Mouse (Mus musculus): ENCODE results near the gene Wdr95. TPM values are rescaled to one million over a fixed set of nuclear protein-coding genes. Genes with fewer than 3 reads are reported as not detected.

Gene Wdr95
- polyA plus RNA-seq, 1 experiment from 2014 or later, result 0.36 TPM

DNA sequence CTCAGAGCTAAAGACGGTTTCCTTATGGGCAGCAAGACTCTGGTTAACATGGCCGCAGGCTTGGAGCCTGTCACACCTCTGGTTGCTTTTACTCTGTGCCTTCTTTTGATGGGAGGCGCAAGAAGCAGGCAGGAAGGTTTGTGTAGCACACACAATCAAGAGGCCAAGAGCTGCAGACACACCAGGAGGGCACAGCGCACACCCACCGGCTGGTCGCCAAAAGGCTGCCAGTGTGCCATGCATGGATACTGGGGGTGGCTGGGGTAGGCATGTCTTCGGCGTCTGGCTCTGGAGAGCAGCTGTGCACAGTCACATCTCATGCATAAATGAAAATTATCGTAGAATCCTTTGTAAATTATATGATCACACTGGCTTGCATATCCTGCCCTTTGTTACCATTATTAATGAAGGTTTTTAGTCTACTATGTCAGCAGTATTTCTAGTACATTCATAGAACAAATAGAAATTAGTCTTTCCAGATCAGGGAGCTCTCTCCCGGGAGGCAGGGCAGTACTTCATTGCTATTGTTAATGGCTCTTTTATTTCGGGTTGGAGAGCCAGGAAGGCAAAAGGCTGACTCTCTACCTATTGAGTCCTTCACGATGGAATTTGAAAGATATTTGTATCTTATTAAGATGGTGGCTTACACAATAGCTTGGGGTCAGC is 31.9 kb upstream of the Wdr95 start:
- Histone ChIP-seq H3K27ac (peak overlapping the region; percentile 89), H3K4me2 (replicated peaks) (no peak overlapping the region), H3K4me3 (replicated peaks; ENCODE audit: low read length) (no peak overlapping the region), H3K9ac (no peak overlapping the region), H3K4me1 (replicated peaks; ENCODE audit: control insufficient read depth, insufficient read depth, low read length) (peaks cover 27% of the 10 kb centered on the region), H3K27me3 (ENCODE audit: control insufficient read depth, insufficient read depth, low read length) (no peaks in the 10 kb centered on the region), H3K36me3 (replicated peaks; ENCODE audit: control insufficient read depth, insufficient read depth) (no peaks in the 10 kb centered on the region), H3K9me3 (ENCODE audit: control insufficient read depth, low read length) (no peaks in the 10 kb centered on the region)
- DNase-seq (ENCODE audit: low spot score) (peak; percentile 42), ATAC-seq (ENCODE audit: low FRiP score) (peak; percentile 53)
- WGBS, result 24% methylated on average over 12 of the region's 12 CpGs

DNA sequence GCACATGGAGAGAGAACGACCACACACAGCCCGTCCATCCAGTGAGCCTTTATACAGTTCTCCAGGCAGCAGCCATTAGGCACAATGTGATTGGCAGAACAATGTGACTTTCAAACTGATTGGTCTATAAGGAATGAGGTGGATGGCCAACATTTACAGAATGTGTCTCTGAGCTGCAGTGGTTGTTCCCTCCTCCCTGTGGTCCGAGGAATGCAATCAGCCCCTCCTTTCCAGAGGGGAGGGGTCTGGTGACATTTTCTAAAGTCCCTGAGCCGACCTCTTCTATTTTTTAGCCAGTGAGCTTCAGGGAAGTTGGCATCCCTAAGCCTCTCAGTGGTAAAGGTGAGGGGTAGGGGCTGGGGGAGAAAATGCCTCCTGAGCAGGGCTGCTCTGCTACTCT is 28.5 kb upstream of the Wdr95 start:
- DNase-seq (ENCODE audit: low spot score) (no peak), ATAC-seq (ENCODE audit: low FRiP score) (no peak)
- H3K4me3 ChIP-seq (replicated peaks; ENCODE audit: low read length), result no peak overlapping the region
- no peaks in the 10 kb centered on the region for H3K27me3 ChIP-seq (ENCODE audit: control insufficient read depth, insufficient read depth, low read length)
- H3K9me3 ChIP-seq (ENCODE audit: control insufficient read depth, low read length), result no peaks in the 10 kb centered on the region
- H3K27ac ChIP-seq, result no peak overlapping the region
- H3K4me2 ChIP-seq (replicated peaks), result no peak overlapping the region
- H3K4me1 ChIP-seq (replicated peaks; ENCODE audit: control insufficient read depth, insufficient read depth, low read length), result peaks cover 37% of the 10 kb centered on the region
- H3K36me3 ChIP-seq (replicated peaks; ENCODE audit: control insufficient read depth, insufficient read depth), result no peaks in the 10 kb centered on the region
- H3K9ac ChIP-seq, result no peak overlapping the region
- 48% methylated on average over 4 of the region's 4 CpGs for WGBS

DNA sequence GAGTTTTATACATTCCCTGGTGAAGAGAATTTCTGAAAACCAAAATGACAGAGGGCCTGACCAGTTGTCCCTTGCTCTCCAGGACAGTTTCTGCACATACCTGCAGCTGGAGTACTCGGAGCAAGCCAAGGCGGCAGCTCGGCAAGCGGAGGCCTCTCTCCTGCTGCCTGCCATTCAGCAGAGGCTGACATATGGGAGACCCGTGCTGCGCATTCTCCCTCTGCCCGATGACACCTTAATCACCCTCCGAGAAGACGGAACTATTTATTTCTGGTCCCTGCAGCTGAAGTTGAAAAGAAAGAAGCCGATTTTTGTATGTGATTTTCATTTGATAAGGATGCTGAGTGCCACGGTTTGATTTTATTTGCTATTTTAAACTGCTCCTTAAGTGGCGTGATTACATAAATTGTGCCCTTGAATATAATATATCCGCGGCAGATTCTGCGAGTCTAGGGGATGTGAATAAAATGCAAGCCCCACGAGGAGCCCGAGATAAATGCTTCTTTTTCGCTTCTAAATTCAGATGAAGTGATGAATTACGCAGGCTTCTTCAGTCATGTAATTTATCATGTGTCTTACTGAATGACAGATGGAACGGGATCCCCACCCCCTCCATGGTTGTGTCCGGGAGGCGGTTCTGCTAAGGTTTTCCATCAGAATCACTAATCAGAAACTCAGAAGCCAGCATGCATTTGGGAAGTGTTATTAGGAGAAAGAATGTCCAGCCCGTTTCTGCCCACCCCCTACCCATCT is 24.9 kb upstream of the Wdr95 start:
- Histone ChIP-seq H3K4me1 (replicated peaks; ENCODE audit: control insufficient read depth, insufficient read depth, low read length) (peaks cover 16% of the 10 kb centered on the region), H3K27ac (peak overlapping the region; percentile 85), H3K9ac (peak overlapping the region; percentile 48), H3K27me3 (ENCODE audit: control insufficient read depth, insufficient read depth, low read length) (no peaks in the 10 kb centered on the region), H3K36me3 (replicated peaks; ENCODE audit: control insufficient read depth, insufficient read depth) (no peaks in the 10 kb centered on the region), H3K9me3 (ENCODE audit: control insufficient read depth, low read length) (0 out of 2 replicates have a peak, but pooled peaks cover 4% of the 10 kb centered on the region), H3K4me3 (replicated peaks; ENCODE audit: low read length) (no peak overlapping the region), H3K4me2 (replicated peaks) (peak overlapping the region; percentile 29)
- DNase-seq (ENCODE audit: low spot score) (peak; percentile 39), ATAC-seq (ENCODE audit: low FRiP score) (no peak)
- WGBS, result 38% methylated on average over 23 of the region's 23 CpGs

DNA sequence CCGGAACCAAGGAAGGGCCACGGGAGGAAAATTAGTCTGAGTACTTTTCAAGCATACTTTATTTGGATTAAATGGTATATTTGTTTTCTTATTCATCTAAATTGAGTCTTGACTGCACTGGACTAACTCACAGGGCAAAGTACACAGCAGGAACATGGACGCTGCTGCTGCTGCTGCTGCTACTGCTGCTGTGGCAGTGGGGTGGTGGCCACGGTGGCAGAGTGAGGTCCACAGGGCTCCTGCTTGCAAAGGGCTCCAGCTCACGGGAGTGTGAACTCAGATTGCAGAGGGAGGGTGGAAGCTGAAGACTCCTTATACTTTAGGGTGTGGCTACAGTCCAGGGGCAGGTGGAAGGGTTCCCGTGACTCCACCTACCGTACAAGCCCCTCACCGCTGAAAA is 23.5 kb upstream of the Wdr95 start:
- ATAC-seq (ENCODE audit: low FRiP score) (no peak), DNase-seq (ENCODE audit: low spot score) (no peak)
- Histone ChIP-seq H3K27ac (no peak overlapping the region), H3K9me3 (ENCODE audit: control insufficient read depth, low read length) (0 out of 2 replicates have a peak, but pooled peaks cover 4% of the 10 kb centered on the region), H3K9ac (no peak overlapping the region), H3K4me3 (replicated peaks; ENCODE audit: low read length) (no peak overlapping the region), H3K4me2 (replicated peaks) (no peak overlapping the region), H3K36me3 (replicated peaks; ENCODE audit: control insufficient read depth, insufficient read depth) (no peaks in the 10 kb centered on the region), H3K4me1 (replicated peaks; ENCODE audit: control insufficient read depth, insufficient read depth, low read length) (peaks cover 15% of the 10 kb centered on the region), H3K27me3 (ENCODE audit: control insufficient read depth, insufficient read depth, low read length) (no peaks in the 10 kb centered on the region)
- WGBS, result 76% methylated on average over 8 of the region's 8 CpGs

- ATAC-seq (ENCODE audit: low FRiP score), result no peak
- 97% methylated on average over 2 of the region's 2 CpGs for WGBS
- DNase-seq (ENCODE audit: low spot score), result no peak
- peaks cover 15% of the 10 kb centered on the region for H3K4me1 ChIP-seq (replicated peaks; ENCODE audit: control insufficient read depth, insufficient read depth, low read length)
- no peak overlapping the region for H3K27ac ChIP-seq
- H3K4me2 ChIP-seq (replicated peaks), result no peak overlapping the region
- no peaks in the 10 kb centered on the region for H3K36me3 ChIP-seq (replicated peaks; ENCODE audit: control insufficient read depth, insufficient read depth)
- H3K9me3 ChIP-seq (ENCODE audit: control insufficient read depth, low read length), result 0 out of 2 replicates have a peak, but pooled peaks cover 4% of the 10 kb centered on the region
- no peak overlapping the region for H3K4me3 ChIP-seq (replicated peaks; ENCODE audit: low read length)
- no peaks in the 10 kb centered on the region for H3K27me3 ChIP-seq (ENCODE audit: control insufficient read depth, insufficient read depth, low read length)
- no peak overlapping the region for H3K9ac ChIP-seq
Observed at GRCm38 (mm10) chr5:149506033-149506432, 22.4 kb upstream of the Wdr95 start.

DNA sequence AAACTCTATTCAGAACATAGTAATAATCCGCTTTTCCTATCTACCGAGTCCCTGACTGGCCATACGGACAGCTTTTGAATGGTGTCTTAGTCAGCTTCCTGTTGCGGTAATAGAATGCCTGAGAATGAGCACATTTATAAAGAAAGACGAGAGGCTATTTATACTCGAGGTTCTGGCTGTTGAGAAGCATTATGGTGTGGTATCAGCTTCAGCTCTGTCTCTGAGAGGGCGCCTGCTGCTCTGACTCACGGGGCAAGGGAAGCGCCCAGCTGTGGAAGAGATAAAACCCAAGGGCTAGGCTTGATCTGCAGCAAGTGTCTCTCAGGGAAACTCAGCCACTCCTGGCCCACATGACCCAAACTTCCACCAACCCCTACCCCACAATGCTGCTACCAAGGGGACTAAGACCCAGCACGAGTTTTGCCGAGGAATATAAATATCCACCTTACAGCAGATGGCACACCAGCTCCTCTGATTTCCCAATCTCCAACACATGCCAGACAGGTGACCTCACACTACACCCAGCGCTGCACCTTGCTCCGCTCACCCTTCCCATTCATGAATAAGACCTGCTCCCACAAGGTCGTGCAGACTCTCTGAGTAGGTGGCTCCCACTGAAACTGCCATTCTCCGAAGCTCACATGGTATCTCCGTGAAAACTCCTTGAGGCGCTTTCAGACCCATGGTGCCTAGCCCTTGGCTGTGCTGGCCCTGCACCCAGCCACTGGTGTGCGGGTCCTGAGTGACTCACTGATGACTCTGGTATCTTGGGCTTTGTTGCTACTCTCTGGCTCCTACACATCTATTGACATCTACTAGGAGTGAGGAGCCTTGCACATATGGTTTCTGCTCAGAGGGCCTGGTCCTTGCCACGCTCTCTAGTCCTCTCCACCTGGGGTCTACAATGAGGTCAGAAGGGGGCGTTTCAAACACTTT is 20.1 kb upstream of the Wdr95 start:
- 0 out of 2 replicates have a peak, but pooled peaks cover 4% of the 10 kb centered on the region for H3K9me3 ChIP-seq (ENCODE audit: control insufficient read depth, low read length)
- no peak for ATAC-seq (ENCODE audit: low FRiP score)
- H3K4me1 ChIP-seq (replicated peaks; ENCODE audit: control insufficient read depth, insufficient read depth, low read length), result peaks cover 13% of the 10 kb centered on the region
- no peak overlapping the region for H3K9ac ChIP-seq
- WGBS, result 84% methylated on average over 20 of the region's 20 CpGs
- no peak overlapping the region for H3K4me2 ChIP-seq (replicated peaks)
- no peak for DNase-seq (ENCODE audit: low spot score)
- H3K27me3 ChIP-seq (ENCODE audit: control insufficient read depth, insufficient read depth, low read length), result no peaks in the 10 kb centered on the region
- no peak overlapping the region for H3K4me3 ChIP-seq (replicated peaks; ENCODE audit: low read length)
- no peaks in the 10 kb centered on the region for H3K36me3 ChIP-seq (replicated peaks; ENCODE audit: control insufficient read depth, insufficient read depth)
- H3K27ac ChIP-seq, result no peak overlapping the region

- Histone ChIP-seq H3K4me3 (replicated peaks; ENCODE audit: low read length) (no peak overlapping the region), H3K27ac (0 out of 2 replicates have a peak overlapping the region, but pooled peaks have one; percentile 26), H3K4me2 (replicated peaks) (no peak overlapping the region), H3K9me3 (ENCODE audit: control insufficient read depth, low read length) (0 out of 2 replicates have a peak, but pooled peaks cover 4% of the 10 kb centered on the region), H3K36me3 (replicated peaks; ENCODE audit: control insufficient read depth, insufficient read depth) (no peaks in the 10 kb centered on the region), H3K4me1 (replicated peaks; ENCODE audit: control insufficient read depth, insufficient read depth, low read length) (peaks cover 21% of the 10 kb centered on the region), H3K27me3 (ENCODE audit: control insufficient read depth, insufficient read depth, low read length) (no peaks in the 10 kb centered on the region), H3K9ac (no peak overlapping the region)
- DNase-seq (ENCODE audit: low spot score) (no peak), ATAC-seq (ENCODE audit: low FRiP score) (no peak)
- 38% methylated on average over 13 of the region's 13 CpGs for WGBS
Observed at GRCm38 (mm10) chr5:149510323-149510722, 18.2 kb upstream of the Wdr95 start.

DNA sequence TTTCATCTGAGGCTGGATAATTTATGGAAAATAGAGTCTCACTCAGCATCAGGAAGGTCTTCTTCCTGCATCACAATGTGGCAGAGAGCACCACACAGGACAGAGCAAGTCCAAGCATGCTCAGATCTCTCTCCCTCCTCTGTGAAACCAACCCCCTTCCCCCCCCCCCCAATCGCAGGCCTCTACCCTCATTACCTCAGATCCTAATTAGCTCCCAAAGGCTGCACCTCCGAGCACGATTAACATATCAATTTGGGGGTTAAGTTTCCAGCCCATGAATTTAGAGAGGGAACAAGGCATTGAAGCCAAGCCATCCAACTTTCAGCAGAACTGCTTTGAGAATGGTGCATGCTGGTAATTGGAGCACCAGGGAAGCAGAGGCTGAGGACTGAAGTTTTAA is 15.8 kb upstream of the Wdr95 start:
- Histone ChIP-seq H3K4me3 (replicated peaks; ENCODE audit: low read length) (no peak overlapping the region), H3K36me3 (replicated peaks; ENCODE audit: control insufficient read depth, insufficient read depth) (no peaks in the 10 kb centered on the region), H3K27me3 (ENCODE audit: control insufficient read depth, insufficient read depth, low read length) (no peaks in the 10 kb centered on the region), H3K9me3 (ENCODE audit: control insufficient read depth, low read length) (no peaks in the 10 kb centered on the region), H3K4me1 (replicated peaks; ENCODE audit: control insufficient read depth, insufficient read depth, low read length) (peaks cover 21% of the 10 kb centered on the region), H3K4me2 (replicated peaks) (no peak overlapping the region), H3K27ac (no peak overlapping the region), H3K9ac (no peak overlapping the region)
- no peak for DNase-seq (ENCODE audit: low spot score)
- ATAC-seq (ENCODE audit: low FRiP score), result no peak
- 16% methylated on average over 3 of the region's 3 CpGs for WGBS

Measured in hindbrain, embryonic 14.5 days (tissue).